Mouse (Mus musculus): ENCODE measurements around the gene Clec18a.

- no peak for TF ChIP-seq CTCF (IDR thresholded peaks at IDR 0.05)
- TF ChIP-seq EP300 (IDR thresholded peaks at IDR 0.05): no peak
These were observed 25.9 kb downstream of the Clec18a start for GRCm38 (mm10) chr8:111066308-111066707.

Data from lung, postnatal 0 days (tissue).